Mouse (Mus musculus): Measurements from ENCODE around the gene Mapk1ip1. TPM values are rescaled to one million over a fixed set of nuclear protein-coding genes. Genes with fewer than 3 reads are reported as not detected.

Gene Mapk1ip1
- polyA plus RNA-seq, 1 experiment, result 29.4 TPM

GRCm38 (mm10) chr7:138803386-138803785 lies 42.7 kb downstream of the Mapk1ip1 start:
- Histone ChIP-seq H3K27ac (ENCODE audit: insufficient read depth, low read depth, low read length) (no peak overlapping the region), H3K4me3 (ENCODE audit: insufficient read depth, low read length) (no peak overlapping the region), H3K4me1 (ENCODE audit: control insufficient read depth, insufficient read depth, low read length) (no peaks in the 10 kb centered on the region)
- no peak for TF ChIP-seq POLR2A (IDR thresholded peaks at IDR 0.05; ENCODE audit: borderline replicate concordance, low read depth, low read length)
- TF ChIP-seq CTCF (IDR thresholded peaks at IDR 0.05; ENCODE audit: low read depth, low read length), result no peak

- H3K4me1 ChIP-seq (ENCODE audit: control insufficient read depth, insufficient read depth, low read length), result no peaks in the 10 kb centered on the region
- no peak overlapping the region for H3K4me3 ChIP-seq (ENCODE audit: insufficient read depth, low read length)
- no peak overlapping the region for H3K27ac ChIP-seq (ENCODE audit: insufficient read depth, low read depth, low read length)
- TF ChIP-seq CTCF (IDR thresholded peaks at IDR 0.05; ENCODE audit: low read depth, low read length) (no peak), POLR2A (IDR thresholded peaks at IDR 0.05; ENCODE audit: borderline replicate concordance, low read depth, low read length) (no peak)
Observed at GRCm38 (mm10) chr7:138788109-138788508, 58.0 kb downstream of the Mapk1ip1 start.

Other genes starting within 250 kb of the Mapk1ip1 start
- 27.2 and 29.5 TPM in 2 replicates for gene Ppp2r2d, start 194 bp downstream of the Mapk1ip1 start, polyA plus RNA-seq (2012; ENCODE audit: insufficient read depth, insufficient read length, missing spikeins)
- gene Bnip3, start 63.2 kb upstream of the Mapk1ip1 start, polyA plus RNA-seq (2012; ENCODE audit: insufficient read depth, insufficient read length, missing spikeins), result 42.6 and 49.9 TPM in 2 replicates
- gene Jakmip3, start 94.5 kb upstream of the Mapk1ip1 start, polyA plus RNA-seq (2012; ENCODE audit: insufficient read depth, insufficient read length, missing spikeins), result not detected in 2 replicates
- gene Dpysl4, start 239.7 kb upstream of the Mapk1ip1 start, polyA plus RNA-seq (2012; ENCODE audit: insufficient read depth, insufficient read length, missing spikeins), result not detected in 2 replicates

Measured in bone marrow macrophage, adult 2 months (primary cell).